Mouse (Mus musculus): ENCODE measurements around the gene Gm45713. TPM values are rescaled to one million over a fixed set of nuclear protein-coding genes. Genes with fewer than 3 reads are reported as not detected.
"Not testable (repeated sequence)": the region's sequence is repeated elsewhere in the genome, so short reads cannot be mapped to it uniquely, and the experiment has no call there.

Gene Gm45713
- total and polyA plus RNA-seq, 2 experiments from 2014 or later, result not detected

DNA sequence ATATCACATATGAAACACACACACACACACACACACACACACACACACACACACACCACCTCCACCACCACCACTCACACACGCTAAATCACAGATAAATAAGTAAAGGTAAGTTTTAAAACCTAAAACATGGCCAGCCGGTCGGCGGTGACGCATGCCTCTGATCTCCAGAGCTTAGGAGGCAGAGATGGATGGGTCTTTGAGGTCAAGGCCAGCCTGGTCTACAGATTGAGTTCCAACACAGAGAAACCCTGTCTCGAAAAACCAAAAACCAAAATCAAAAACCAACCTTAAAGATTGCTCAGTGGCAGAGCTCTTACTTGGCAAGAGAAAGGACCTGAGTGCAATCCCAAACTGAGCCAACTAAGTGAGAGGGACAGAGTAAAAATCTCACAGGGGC lies 36.0 kb downstream of the Gm45713 start:
- no peak for ATAC-seq
- Histone ChIP-seq H3K9ac (no peak overlapping the region), H3K27me3 (ENCODE audit: insufficient read depth, low read length) (no peaks in the 10 kb centered on the region), H3K27ac (ENCODE audit: low read depth, low read length) (no peak overlapping the region), H3K4me2 (ENCODE audit: low read depth) (no peak overlapping the region), H3K36me3 (ENCODE audit: insufficient read depth) (no peaks in the 10 kb centered on the region), H3K4me1 (ENCODE audit: insufficient read depth) (no peaks in the 10 kb centered on the region), H3K9me3 (ENCODE audit: low read length) (no peaks in the 10 kb centered on the region), H3K4me3 (ENCODE audit: low read depth, low read length) (no peak overlapping the region)
- no peak for DNase-seq
- no peak for TF ChIP-seq CTCF (IDR thresholded peaks at IDR 0.05; ENCODE audit: low read depth)
- 92% methylated on average over 6 of the region's 6 CpGs for WGBS

DNA sequence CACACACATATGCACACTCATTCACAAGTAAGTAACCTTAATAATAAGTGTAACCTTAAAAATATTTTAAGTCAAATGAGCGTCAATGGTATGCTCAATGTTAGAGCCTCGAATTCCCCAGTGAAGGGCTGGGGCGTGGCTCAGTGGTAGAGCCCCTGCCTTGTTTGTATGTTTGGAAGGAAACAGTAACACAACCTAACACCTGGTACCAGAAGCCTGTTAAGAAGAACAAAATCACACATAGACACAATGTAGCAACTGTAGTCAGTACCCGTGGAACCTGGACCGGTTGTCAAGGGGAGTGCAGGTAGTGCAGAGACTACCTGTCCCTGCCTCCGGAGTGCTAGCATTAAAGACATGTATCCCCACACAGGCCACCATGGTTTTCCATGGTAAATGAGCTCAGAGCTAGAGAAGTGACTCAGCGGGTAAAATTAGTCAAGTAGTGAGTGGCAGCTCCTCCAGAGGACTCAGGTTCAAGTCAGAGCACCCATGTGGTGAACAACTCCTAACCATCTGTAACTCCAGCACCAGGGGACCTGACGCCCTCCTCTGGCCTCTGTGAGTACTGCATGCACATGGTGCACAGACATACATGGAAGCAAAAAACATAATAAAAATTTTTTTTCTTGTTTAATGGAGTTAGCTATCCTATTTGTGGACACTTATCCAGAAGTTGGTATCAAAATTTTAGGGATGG lies 37.3 kb downstream of the Gm45713 start:
- H3K9me3 ChIP-seq (ENCODE audit: low read length), result no peaks in the 10 kb centered on the region
- ATAC-seq (no peak), DNase-seq (no peak)
- no peak overlapping the region for H3K27ac ChIP-seq (ENCODE audit: low read depth, low read length)
- 91% methylated on average over 8 of the region's 8 CpGs for WGBS
- peak; percentile 23 for TF ChIP-seq CTCF (IDR thresholded peaks at IDR 0.05; ENCODE audit: low read depth)
- H3K27me3 ChIP-seq (ENCODE audit: insufficient read depth, low read length), result no peaks in the 10 kb centered on the region
- no peak overlapping the region for H3K9ac ChIP-seq
- H3K4me1 ChIP-seq (ENCODE audit: insufficient read depth), result no peaks in the 10 kb centered on the region
- no peak overlapping the region for H3K4me2 ChIP-seq (ENCODE audit: low read depth)
- no peaks in the 10 kb centered on the region for H3K36me3 ChIP-seq (ENCODE audit: insufficient read depth)
- H3K4me3 ChIP-seq (ENCODE audit: low read depth, low read length), result no peak overlapping the region

DNA sequence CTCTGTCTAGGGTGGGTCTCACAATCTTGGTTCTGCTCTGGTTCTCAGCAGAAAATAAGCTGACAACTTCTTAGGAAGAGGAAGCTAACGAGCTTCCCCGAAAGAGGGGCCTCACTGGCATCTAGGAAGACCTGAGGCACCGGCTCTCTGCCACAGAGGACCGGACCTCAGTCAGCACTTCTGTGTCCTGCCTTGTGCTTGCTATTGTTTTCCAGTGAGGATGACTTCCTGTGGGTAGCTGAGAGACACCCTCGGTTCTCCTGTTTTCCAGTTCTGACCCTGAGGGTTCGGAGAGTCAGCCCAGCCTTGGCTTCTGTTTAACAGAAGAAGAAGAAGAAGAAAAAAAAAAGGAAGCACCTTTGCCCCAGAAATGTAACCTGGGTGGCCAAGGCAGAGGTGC lies 38.6 kb downstream of the Gm45713 start:
- 52% methylated on average over 6 of the region's 6 CpGs for WGBS
- DNase-seq (no peak), ATAC-seq (no peak)

DNA sequence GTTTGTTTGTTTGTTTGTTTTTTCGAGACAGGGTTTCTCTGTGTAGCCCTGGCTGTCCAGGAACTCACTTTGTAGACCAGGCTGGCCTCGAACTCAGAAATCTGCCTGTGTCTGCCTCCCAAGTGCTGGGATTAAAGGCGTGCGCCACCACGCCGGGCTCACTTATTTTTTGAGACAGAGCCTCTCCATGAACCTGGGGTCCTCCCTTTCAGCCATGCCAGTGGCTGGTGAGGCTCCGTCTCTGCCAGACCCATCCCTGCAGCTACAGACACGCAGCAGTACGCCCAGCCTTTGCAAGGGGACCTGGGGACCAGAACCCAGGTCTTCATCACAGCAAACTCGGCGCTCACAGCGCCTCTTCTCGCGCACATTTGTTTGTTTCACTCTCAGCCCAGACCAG lies 40.1 kb downstream of the Gm45713 start:
- H3K9ac ChIP-seq; H3K36me3 ChIP-seq (ENCODE audit: insufficient read depth); H3K4me1 ChIP-seq (ENCODE audit: insufficient read depth); H3K27me3 ChIP-seq (ENCODE audit: insufficient read depth, low read length); ATAC-seq; H3K27ac ChIP-seq (ENCODE audit: low read depth, low read length); H3K9me3 ChIP-seq (ENCODE audit: low read length); DNase-seq; H3K4me3 ChIP-seq (ENCODE audit: low read depth, low read length); H3K4me2 ChIP-seq (ENCODE audit: low read depth): not testable (repeated sequence)
- WGBS, result 91% methylated on average over 14 of the region's 14 CpGs

More for the DNA sequence above, 38.6 kb downstream of the Gm45713 start:
- Histone ChIP-seq H3K9me3 (ENCODE audit: low read length) (no peaks in the 10 kb centered on the region), H3K27me3 (ENCODE audit: insufficient read depth, low read length) (no peaks in the 10 kb centered on the region), H3K36me3 (ENCODE audit: insufficient read depth) (no peaks in the 10 kb centered on the region), H3K4me2 (ENCODE audit: low read depth) (no peak overlapping the region), H3K4me3 (ENCODE audit: low read depth, low read length) (no peak overlapping the region), H3K27ac (ENCODE audit: low read depth, low read length) (no peak overlapping the region), H3K4me1 (ENCODE audit: insufficient read depth) (no peaks in the 10 kb centered on the region), H3K9ac (no peak overlapping the region)
- no peak for TF ChIP-seq CTCF (IDR thresholded peaks at IDR 0.05; ENCODE audit: low read depth)

DNA sequence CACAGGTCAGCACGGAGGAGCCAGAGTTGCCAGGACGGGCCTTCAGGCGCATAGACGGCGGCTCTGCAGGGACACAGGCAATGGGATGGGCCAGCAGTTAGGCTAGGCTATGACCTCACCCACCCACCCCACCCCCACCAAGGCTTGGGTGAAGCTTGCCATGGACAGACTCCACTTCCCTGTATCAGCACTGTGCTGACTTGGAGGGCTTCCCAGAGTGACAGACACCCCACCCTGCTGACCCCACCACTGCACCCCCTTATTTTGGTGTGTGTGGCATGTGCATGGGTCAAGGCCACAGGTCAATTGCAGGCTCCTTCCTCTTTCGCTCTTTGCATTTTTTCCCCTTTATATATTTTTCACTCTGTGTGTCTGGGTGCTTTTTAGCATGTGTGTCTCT lies 40.7 kb downstream of the Gm45713 start:
- no peak overlapping the region for H3K4me2 ChIP-seq (ENCODE audit: low read depth)
- no peak for TF ChIP-seq CTCF (IDR thresholded peaks at IDR 0.05; ENCODE audit: low read depth)
- H3K9ac ChIP-seq, result no peak overlapping the region
- H3K36me3 ChIP-seq (ENCODE audit: insufficient read depth), result no peaks in the 10 kb centered on the region
- ATAC-seq (no peak), DNase-seq (no peak)
- 85% methylated on average over 6 of the region's 6 CpGs for WGBS
- H3K27me3 ChIP-seq (ENCODE audit: insufficient read depth, low read length), result no peaks in the 10 kb centered on the region
- no peaks in the 10 kb centered on the region for H3K9me3 ChIP-seq (ENCODE audit: low read length)
- H3K4me3 ChIP-seq (ENCODE audit: low read depth, low read length), result no peak overlapping the region
- no peaks in the 10 kb centered on the region for H3K4me1 ChIP-seq (ENCODE audit: insufficient read depth)
- H3K27ac ChIP-seq (ENCODE audit: low read depth, low read length), result no peak overlapping the region

DNA sequence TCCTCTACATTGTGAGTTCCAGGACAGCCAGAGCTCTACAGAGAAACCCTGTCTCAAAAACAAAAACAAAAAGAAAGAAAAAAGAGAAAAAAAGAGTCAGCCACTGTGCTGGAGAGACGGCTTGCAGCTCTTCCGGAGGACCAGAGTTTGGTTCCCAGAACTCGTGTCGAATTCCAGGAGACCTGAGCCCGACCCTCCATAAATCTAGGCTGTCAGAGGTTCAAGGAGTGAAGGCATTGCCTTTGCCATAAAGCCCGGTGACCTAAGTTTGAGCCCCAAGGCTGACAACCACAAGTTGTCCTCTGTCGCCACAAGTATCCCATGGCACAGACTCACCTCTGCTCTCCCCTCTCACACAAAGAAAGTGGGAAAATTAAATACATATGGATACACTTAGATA lies 41.9 kb downstream of the Gm45713 start:
- Histone ChIP-seq H3K4me2 (ENCODE audit: low read depth) (no peak overlapping the region), H3K27me3 (ENCODE audit: insufficient read depth, low read length) (no peaks in the 10 kb centered on the region), H3K4me1 (ENCODE audit: insufficient read depth) (no peaks in the 10 kb centered on the region), H3K4me3 (ENCODE audit: low read depth, low read length) (no peak overlapping the region), H3K9me3 (ENCODE audit: low read length) (no peaks in the 10 kb centered on the region), H3K27ac (ENCODE audit: low read depth, low read length) (no peak overlapping the region), H3K9ac (no peak overlapping the region), H3K36me3 (ENCODE audit: insufficient read depth) (no peaks in the 10 kb centered on the region)
- WGBS, result 74% methylated on average over 7 of the region's 7 CpGs
- no peak for TF ChIP-seq CTCF (IDR thresholded peaks at IDR 0.05; ENCODE audit: low read depth)
- no peak for ATAC-seq
- no peak for DNase-seq

DNA sequence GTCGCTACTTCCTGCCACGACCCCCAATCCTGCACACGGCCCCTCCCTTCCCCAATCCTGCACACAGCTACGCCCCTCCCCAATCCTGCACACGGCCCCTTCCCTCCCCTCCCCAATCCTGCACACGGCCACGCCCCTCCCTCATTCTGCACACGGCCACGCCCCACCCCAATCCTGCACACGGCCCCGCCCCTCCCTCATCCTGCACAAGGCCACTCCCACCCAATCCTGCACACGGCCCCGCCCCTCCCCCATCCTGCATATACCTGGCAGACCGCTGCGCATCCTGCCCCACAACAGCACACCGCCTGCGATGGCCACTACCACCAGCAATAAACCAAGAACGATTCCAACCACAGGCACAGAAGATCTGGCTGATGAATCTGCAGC lies 42.5 kb downstream of the Gm45713 start:
- TF ChIP-seq CTCF (IDR thresholded peaks at IDR 0.05; ENCODE audit: low read depth), result no peak
- Histone ChIP-seq H3K36me3 (ENCODE audit: insufficient read depth) (no peaks in the 10 kb centered on the region), H3K4me3 (ENCODE audit: low read depth, low read length) (no peak overlapping the region), H3K27ac (ENCODE audit: low read depth, low read length) (no peak overlapping the region), H3K9ac (no peak overlapping the region), H3K9me3 (ENCODE audit: low read length) (no peaks in the 10 kb centered on the region), H3K4me1 (ENCODE audit: insufficient read depth) (no peaks in the 10 kb centered on the region), H3K4me2 (ENCODE audit: low read depth) (no peak overlapping the region), H3K27me3 (ENCODE audit: insufficient read depth, low read length) (no peaks in the 10 kb centered on the region)
- no peak for DNase-seq
- ATAC-seq, result no peak
- WGBS, result 32% methylated on average over 18 of the region's 18 CpGs
